Mouse (Mus musculus) liver, adult 2 months (tissue): ENCODE results near the gene Cct5. TPM values are rescaled to one million over a fixed set of nuclear protein-coding genes. Genes with fewer than 3 reads are reported as not detected.

Experiments used
- DNase-seq: peaks from one replicate; pipeline ENCODE4 v3.0.0-alpha.2; 2011; ENCODE audit warnings: low read depth, low spot score; ENCODE audit errors: extremely low read depth
- H3K27ac ChIP-seq: fragments of 200-500 bp; replicated peaks from 2 replicates; pipeline ENCODE4 v1.5.1; 2012; ENCODE audit warnings: low read depth, mild to moderate bottlenecking, control low read depth, inconsistent platforms, low read length; ENCODE audit not compliant: insufficient read depth
- H3K27me3 ChIP-seq: fragments of 200-500 bp; 2 replicates; pipeline ENCODE4 v1.6.1; 2012; ENCODE audit warnings: mild to moderate bottlenecking, moderate library complexity, low read length, inconsistent platforms; ENCODE audit not compliant: control insufficient read depth, insufficient read depth
- H3K36me3 ChIP-seq: fragments of 200-500 bp; 2 replicates; pipeline ENCODE4 v1.6.1; 2012; ENCODE audit warnings: low read length, inconsistent platforms; ENCODE audit not compliant: control insufficient read depth, insufficient read depth
- H3K4me1 ChIP-seq: fragments of 200-500 bp; 2 replicates; pipeline ENCODE4 v1.6.1; 2011; ENCODE audit warnings: low read length; ENCODE audit not compliant: control insufficient read depth, insufficient read depth
- H3K4me3 ChIP-seq: fragments of 200-500 bp; 2 replicates; pipeline ENCODE4 v1.5.1; 2011; ENCODE audit warnings: low read depth, mild to moderate bottlenecking, control low read depth, low read length, moderate library complexity; ENCODE audit not compliant: insufficient read depth
- H3K79me2 ChIP-seq: fragments of 200-500 bp; 2 replicates; pipeline ENCODE4 v1.6.1; 2012; ENCODE audit warnings: inconsistent platforms, mild to moderate bottlenecking, low read length, moderate library complexity; ENCODE audit not compliant: control insufficient read depth, insufficient read depth
- H3K9ac ChIP-seq: fragments of 200-500 bp; 2 replicates; pipeline ENCODE4 v1.6.1; 2012; ENCODE audit warnings: low read depth, mild to moderate bottlenecking, control low read depth, inconsistent platforms, low read length
- CTCF ChIP-seq: fragments of 200-500 bp; IDR thresholded peaks from 2 replicates; pipeline ENCODE4 v1.5.1; 2011; ENCODE audit warnings: low read depth, low read length, control low read depth
- POLR2A ChIP-seq: fragments of 200-500 bp; IDR thresholded peaks from 2 replicates; pipeline ENCODE4 v1.6.1; 2011; ENCODE audit warnings: low read length, control low read depth; ENCODE audit not compliant: insufficient read depth; ENCODE audit errors: extremely low read depth
- WGBS: fragments of 180-500 bp; shearing (Covaris S2); methylation state at CpG from one replicate; pipeline ENCODE4 v1.1.7; 2018; 5-methylcytosine and 5-hydroxymethylcytosine counted together
- polyA plus RNA-seq: library from polyadenylated mRNA; depleted of rRNA; stranded (reverse); fragments of >200 nt; gene quantifications from 2 replicates; pipeline ENCODE4 v1.2.3, GENCODE M21; 2012
- total RNA-seq: library from RNA; depleted of rRNA; stranded (reverse); fragments of >200 nt; gene quantifications from 2 replicates; pipeline ENCODE4 v1.2.3, GENCODE M21; 2014

Gene Cct5
- total and polyA plus RNA-seq, 2 experiments, result 73.6 to 180 TPM

DNA sequence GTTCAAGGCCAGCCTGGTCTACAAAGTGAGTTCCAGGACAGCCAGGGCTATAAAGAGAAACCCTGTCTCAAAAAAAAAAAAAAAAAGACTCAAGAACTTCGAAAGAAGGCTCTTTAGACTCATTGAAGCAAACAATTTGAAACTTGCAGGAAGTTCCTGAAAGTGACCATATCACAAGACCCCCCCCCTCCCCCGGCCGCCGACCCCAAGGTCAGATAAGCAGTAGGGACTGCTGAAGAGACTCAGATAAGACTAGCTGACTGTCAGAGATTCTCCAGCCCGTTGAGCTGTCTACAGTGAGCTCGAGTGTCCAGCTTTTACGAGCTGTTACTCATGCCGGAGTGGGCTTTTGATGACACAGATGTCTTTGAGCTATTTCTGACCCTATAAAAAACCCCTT lies 38.8 kb downstream of the Cct5 start:
- no peaks in the 10 kb centered on the region for H3K36me3 ChIP-seq
- H3K4me3 ChIP-seq, result no peak overlapping the region
- no peak for DNase-seq
- no peak overlapping the region for H3K9ac ChIP-seq
- peak overlapping the region; percentile 99; the same call in 1 of the 2 replicates for H3K27ac ChIP-seq
- WGBS, result 69% methylated on average over 8 of the region's 8 CpGs
- H3K27me3 ChIP-seq, result no peaks in the 10 kb centered on the region
- H3K79me2 ChIP-seq, result no peaks in the 10 kb centered on the region
- peaks cover 19% of the 10 kb centered on the region; the same call in 1 of the 2 replicates for H3K4me1 ChIP-seq
- TF ChIP-seq POLR2A, result no peak
- TF ChIP-seq CTCF, result no peak

DNA sequence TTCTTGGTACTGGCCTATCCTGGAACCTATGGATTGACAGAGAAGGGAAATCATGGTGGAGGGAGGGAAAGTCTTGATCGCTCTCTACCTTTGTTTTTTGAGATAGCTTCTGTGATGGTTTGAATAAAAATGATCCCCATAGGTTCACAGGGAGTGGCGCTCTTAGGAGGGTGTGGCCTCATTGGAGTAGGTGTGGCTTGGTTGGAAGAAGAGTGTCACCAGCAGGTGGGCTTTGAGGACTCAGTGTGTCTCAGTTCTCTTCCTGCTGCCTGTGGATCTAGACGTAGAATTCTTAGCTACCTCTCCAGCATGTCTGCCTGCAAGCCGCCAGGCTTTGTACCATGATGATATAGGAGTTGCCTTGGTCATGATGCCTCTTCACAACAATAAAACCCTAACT lies 39.6 kb downstream of the Cct5 start:
- Histone ChIP-seq H3K36me3 (no peaks in the 10 kb centered on the region), H3K27ac (no peak overlapping the region), H3K27me3 (no peaks in the 10 kb centered on the region), H3K4me1 (peaks cover 19% of the 10 kb centered on the region; the same call in 1 of the 2 replicates), H3K4me3 (no peak overlapping the region), H3K9ac (no peak overlapping the region), H3K79me2 (no peaks in the 10 kb centered on the region)
- TF ChIP-seq CTCF (no peak), POLR2A (no peak)
- 99% methylated on average over 4 of the region's 4 CpGs for WGBS
- DNase-seq, result no peak

DNA sequence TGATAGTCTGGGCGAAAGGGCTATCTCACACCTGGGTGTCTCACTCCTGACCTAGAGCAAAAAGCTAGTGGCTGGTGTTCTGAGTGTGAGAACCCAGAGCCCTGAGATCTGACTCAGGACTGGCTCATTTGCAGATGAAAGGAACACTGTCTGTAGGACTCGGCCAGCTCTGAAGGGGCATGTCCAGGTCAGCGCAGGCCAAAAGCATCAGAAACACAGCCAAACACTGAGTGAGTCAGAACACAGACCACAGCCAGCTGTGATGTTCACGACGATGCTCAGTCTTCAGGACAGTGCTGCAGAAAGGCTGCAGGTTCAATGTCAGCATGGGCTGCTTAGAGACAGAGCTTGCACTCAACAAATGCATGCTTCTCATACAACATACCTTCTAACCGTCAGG lies 40.2 kb downstream of the Cct5 start:
- Histone ChIP-seq H3K36me3 (no peaks in the 10 kb centered on the region), H3K27me3 (no peaks in the 10 kb centered on the region), H3K79me2 (no peaks in the 10 kb centered on the region), H3K27ac (no peak overlapping the region), H3K9ac (no peak overlapping the region), H3K4me3 (no peak overlapping the region), H3K4me1 (peaks cover 19% of the 10 kb centered on the region; the same call in 1 of the 2 replicates)
- DNase-seq, result no peak
- 86% methylated on average over 6 of the region's 6 CpGs for WGBS
- TF ChIP-seq POLR2A (no peak), CTCF (no peak)

DNA sequence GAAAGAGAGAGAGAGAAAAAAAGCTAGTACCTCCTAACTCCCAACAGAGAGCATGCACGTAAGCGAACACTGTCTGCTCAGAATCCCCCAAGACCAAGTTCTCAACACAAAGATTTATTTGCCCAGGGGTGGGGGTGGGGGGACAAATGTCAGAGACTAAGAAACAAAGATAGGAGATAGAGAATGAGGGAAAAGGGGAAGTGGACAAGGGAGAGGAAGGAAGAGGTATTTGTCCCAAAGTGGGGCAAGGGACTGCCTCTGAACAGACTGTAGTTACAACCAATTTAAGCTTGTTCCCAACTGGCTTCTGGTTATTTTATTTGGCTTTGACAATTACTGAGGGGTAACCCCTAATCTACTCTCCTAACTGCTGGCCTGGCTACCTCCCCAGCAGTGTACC lies 46.7 kb downstream of the Cct5 start:
- Histone ChIP-seq H3K9ac (no peak overlapping the region), H3K27ac (no peak overlapping the region), H3K4me3 (no peak overlapping the region), H3K27me3 (no peaks in the 10 kb centered on the region), H3K79me2 (no peaks in the 10 kb centered on the region), H3K36me3 (no peaks in the 10 kb centered on the region), H3K4me1 (peaks cover 3% of the 10 kb centered on the region)
- TF ChIP-seq POLR2A (no peak), CTCF (no peak)
- no peak for DNase-seq
- 96% methylated on average over 2 of the region's 2 CpGs for WGBS

DNA sequence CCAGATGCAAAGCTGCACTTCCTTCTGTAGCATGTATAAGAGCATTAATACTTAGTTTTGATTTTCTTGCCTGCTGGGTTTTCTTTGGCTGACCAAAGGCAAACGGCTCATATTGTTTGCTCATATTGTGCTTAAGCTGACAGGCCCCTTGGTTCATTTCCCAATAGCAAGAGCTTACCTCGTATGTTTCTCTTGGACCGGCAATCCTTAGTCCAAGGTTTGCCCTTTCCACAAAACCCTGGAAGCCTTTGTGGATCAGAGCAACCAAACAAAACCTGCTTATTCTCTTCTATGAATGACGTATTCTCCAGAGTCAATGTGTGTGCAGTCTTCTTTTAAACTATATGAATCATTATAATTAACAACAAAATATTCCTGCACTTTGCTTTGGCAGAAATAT lies 51.2 kb downstream of the Cct5 start:
- no peak overlapping the region for H3K4me3 ChIP-seq
- no peaks in the 10 kb centered on the region for H3K36me3 ChIP-seq
- no peaks in the 10 kb centered on the region for H3K79me2 ChIP-seq
- TF ChIP-seq POLR2A (no peak), CTCF (no peak)
- no peaks in the 10 kb centered on the region for H3K27me3 ChIP-seq
- 33% methylated on average over 4 of the region's 4 CpGs for WGBS
- peak overlapping the region; percentile 75; the same call in 1 of the 2 replicates for H3K27ac ChIP-seq
- no peak overlapping the region for H3K9ac ChIP-seq
- H3K4me1 ChIP-seq, result peaks cover 13% of the 10 kb centered on the region
- DNase-seq, result peak; percentile 91

DNA sequence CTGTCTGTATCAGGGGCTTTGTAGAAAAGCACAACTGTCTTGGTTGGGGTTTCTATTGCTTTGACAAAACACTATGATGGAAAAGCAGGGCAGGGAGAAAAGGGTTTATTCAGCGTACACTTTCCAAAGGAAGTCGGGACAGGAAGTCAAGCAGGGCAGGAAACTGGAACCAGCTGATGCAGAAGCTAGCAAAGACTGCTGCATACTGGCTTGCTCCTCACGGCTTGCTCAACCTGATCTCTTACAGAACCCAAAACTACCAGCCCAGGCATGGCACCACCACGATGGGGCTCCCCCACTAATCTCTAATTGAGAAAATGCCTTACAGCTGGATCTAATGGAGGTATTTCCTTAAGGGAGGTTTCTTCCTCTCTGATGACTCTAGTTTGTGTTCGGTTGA lies 54.2 kb downstream of the Cct5 start:
- Histone ChIP-seq H3K79me2 (no peaks in the 10 kb centered on the region), H3K4me1 (peaks cover 31% of the 10 kb centered on the region), H3K36me3 (no peaks in the 10 kb centered on the region), H3K27me3 (no peaks in the 10 kb centered on the region), H3K9ac (no peak overlapping the region), H3K4me3 (no peak overlapping the region), H3K27ac (no peak overlapping the region)
- WGBS, result 76% methylated on average over 5 of the region's 5 CpGs
- DNase-seq, result no peak
- TF ChIP-seq POLR2A (no peak), CTCF (no peak)
